Mouse (Mus musculus): ENCODE measurements around the gene Plod1.

Plod1 gene

GRCm38 (mm10) chr4:147903601-147904000 lies 33.0 kb downstream of the Plod1 start:
- in situ Hi-C loops (cut with MboI; ENCODE audit: low pct_unique_long_range_greater_than_20kb in 1 of 2, low sequenced_read_pairs in 2 of 2, unreplicated experiment in 1 of 2): no loop called here

DNA sequence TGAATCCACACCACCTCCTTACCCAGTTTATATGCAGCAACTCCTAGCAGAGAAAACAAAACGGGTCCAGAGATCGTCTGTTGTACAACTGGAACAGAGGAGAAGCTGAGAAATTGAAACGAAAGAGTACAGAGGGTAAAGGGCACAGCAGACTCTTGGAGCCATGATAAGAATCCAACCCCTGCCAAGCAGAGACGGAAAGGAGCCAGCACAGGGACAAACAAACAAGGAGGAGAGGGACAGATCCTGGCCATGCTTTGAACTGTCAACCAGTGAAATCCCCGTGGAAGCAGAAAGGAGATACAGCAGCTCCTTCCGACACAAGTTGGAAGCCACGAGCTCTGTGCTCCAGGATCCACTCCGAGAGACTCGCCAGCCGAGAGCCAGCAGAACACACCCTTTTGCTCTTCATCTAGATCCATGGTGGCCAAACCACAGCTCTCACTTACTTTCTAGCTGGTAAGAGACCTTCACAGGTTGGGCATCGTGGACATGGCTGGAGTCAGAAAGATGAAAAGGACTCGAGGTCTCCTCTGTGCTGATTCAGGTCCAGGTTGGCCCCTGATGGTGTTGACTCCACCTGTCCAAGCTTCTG lies 33.6 kb downstream of the Plod1 start:
- in situ Hi-C loops (cut with MboI; ENCODE audit: low pct_unique_long_range_greater_than_20kb in 1 of 2, low sequenced_read_pairs in 2 of 2, unreplicated experiment in 1 of 2): no loop called here

- in situ Hi-C loops (cut with MboI; ENCODE audit: low pct_unique_long_range_greater_than_20kb in 1 of 2, low sequenced_read_pairs in 2 of 2, unreplicated experiment in 1 of 2): no loop called here
These were observed 36.1 kb downstream of the Plod1 start for GRCm38 (mm10) chr4:147900452-147900851.

DNA sequence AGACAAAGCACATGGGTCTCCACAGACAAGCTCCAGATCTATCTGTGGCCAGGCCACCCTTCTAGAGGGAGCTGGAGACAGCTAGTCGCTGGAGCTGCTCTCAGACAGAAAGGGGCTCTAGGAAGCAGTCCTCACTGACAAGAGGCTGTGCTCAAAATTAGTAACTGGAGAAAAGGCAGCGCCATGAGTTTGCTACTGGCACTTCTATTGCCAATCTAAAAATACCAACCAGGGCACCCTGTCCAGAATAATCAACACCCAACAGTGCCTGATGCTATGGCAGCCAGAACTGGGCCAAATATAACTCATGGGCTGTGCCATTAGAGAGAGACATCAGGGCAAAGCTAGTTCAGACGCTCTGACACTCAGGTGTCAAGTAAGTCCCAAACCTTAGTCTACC lies 39.2 kb downstream of the Plod1 start:
- in situ Hi-C loops (cut with MboI; ENCODE audit: low pct_unique_long_range_greater_than_20kb in 1 of 2, low sequenced_read_pairs in 2 of 2, unreplicated experiment in 1 of 2): no loop called here

GRCm38 (mm10) chr4:147896411-147896810 lies 40.2 kb downstream of the Plod1 start:
- in situ Hi-C loops (cut with MboI; ENCODE audit: low pct_unique_long_range_greater_than_20kb in 1 of 2, low sequenced_read_pairs in 2 of 2, unreplicated experiment in 1 of 2): no loop called here

DNA sequence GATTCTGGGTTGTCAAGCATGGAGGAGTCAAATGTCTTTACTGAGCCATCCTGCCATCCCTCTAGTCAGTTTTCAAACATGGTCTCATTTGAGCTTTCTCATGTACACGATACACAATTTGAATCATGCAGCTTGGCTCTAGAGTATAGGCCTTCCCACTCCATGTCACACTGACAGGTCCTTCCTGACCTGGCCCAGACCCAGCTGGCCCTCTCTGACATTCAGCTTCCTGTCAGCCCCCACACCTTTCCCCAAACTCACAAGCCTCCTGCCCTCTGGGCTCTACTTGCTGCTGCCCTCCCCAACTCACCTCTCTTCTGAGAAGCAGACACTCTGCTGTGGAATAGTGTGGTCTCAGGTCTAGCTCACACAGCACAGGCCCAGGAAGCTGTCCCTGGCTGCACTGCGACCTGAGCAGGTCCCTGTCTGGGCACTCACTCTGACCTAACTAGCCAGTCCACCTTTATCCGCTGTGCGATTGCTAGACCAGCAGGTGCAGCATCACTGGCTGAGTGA lies 40.7 kb downstream of the Plod1 start:
- in situ Hi-C loops (cut with MboI; ENCODE audit: low pct_unique_long_range_greater_than_20kb in 1 of 2, low sequenced_read_pairs in 2 of 2, unreplicated experiment in 1 of 2): no loop called here

DNA sequence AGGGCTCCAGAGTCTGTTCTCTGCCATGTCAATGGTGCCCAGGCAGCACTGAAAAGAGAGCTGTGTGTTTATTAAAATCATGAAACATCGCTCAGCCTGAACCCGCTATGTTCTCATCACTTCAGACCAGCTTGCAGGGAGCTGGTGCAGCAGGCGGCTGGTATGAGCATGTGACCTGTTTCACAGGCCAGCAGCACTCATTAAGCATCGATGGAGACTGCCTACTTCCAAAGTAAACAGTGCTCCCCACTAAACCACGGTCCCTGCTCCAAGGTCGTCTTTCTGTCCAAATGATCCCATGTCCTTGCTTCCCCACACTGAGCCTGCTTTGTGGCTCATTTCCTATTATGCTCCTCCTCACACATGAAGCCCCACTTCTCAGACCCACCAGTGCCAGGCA lies 46.2 kb downstream of the Plod1 start:
- in situ Hi-C loops (cut with MboI; ENCODE audit: low pct_unique_long_range_greater_than_20kb in 1 of 2, low sequenced_read_pairs in 2 of 2, unreplicated experiment in 1 of 2): no loop called here

DNA sequence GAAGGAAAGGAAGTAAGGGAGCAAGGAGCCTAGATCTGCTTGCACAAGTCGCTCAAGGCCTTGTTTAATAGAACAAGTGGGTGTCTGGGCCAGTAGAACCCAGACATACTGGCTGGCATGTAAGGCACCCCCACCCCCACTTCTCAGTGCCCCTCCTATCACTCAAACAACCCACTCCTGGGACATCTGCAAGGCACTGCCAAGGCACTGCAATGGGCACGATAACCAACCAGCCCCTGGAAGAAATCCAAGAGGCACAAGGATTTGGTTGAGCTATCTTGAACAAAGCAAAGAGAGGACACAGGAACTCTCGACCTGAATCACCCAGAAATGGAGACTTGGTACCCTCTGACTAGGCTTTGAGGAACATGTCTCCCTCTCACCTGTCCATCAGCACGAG lies 48.3 kb downstream of the Plod1 start:
- in situ Hi-C loops (cut with MboI; ENCODE audit: low pct_unique_long_range_greater_than_20kb in 1 of 2, low sequenced_read_pairs in 2 of 2, unreplicated experiment in 1 of 2): no loop called here

DNA sequence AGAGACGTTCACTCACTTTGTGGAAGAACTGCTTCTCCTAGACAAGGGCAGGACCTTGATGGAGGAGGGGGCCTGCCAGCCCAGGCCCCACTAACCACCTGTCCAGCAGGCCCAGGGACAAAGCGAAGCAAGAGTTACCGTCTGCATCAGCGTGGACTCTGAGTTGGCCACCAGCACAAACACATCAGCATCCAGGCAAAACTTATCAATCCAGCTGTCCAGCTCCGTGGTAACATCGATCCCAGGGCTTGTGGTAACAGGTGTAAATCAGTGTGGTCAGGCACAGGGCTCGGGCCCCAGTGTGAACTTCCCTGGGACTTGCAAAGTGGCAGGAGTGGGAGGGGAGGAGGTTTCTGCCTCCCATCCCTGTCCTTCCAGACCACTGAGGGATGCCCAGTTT lies 49.3 kb downstream of the Plod1 start:
- in situ Hi-C loops (cut with MboI; ENCODE audit: low pct_unique_long_range_greater_than_20kb in 1 of 2, low sequenced_read_pairs in 2 of 2, unreplicated experiment in 1 of 2): no loop called here

DNA sequence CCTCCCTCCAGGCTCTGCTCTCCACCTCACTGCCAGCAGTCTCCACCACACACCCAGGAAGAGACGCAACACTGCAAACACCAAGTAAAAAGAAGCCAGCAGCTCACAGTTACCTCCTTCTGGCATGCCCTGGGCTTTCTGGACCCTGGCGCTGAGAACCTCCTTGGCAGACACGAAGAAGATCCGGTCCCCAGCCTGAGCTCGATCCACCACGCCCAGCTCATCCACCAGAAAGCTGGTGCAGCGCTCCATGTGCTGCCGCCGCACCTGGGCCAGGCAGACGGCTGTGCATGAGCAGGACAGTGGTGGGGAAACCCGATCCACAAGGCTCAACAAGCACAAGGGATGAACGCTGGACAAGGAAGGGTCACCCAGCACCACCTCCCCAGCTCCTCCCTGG lies 50.4 kb downstream of the Plod1 start:
- in situ Hi-C loops (cut with MboI; ENCODE audit: low pct_unique_long_range_greater_than_20kb in 1 of 2, low sequenced_read_pairs in 2 of 2, unreplicated experiment in 1 of 2): no loop called here

- in situ Hi-C loops (cut with MboI; ENCODE audit: low pct_unique_long_range_greater_than_20kb in 1 of 2, low sequenced_read_pairs in 2 of 2, unreplicated experiment in 1 of 2): no loop called here
These were observed 52.4 kb downstream of the Plod1 start for GRCm38 (mm10) chr4:147884138-147884537.

GRCm38 (mm10) chr4:147883041-147883440 lies 53.5 kb downstream of the Plod1 start:
- in situ Hi-C loops (cut with MboI; ENCODE audit: low pct_unique_long_range_greater_than_20kb in 1 of 2, low sequenced_read_pairs in 2 of 2, unreplicated experiment in 1 of 2): no loop called here

GRCm38 (mm10) chr4:147881792-147882191 lies 54.8 kb downstream of the Plod1 start:
- in situ Hi-C loops (cut with MboI; ENCODE audit: low pct_unique_long_range_greater_than_20kb in 1 of 2, low sequenced_read_pairs in 2 of 2, unreplicated experiment in 1 of 2): no loop called here

- in situ Hi-C loops (cut with MboI; ENCODE audit: low pct_unique_long_range_greater_than_20kb in 1 of 2, low sequenced_read_pairs in 2 of 2, unreplicated experiment in 1 of 2): no loop called here
These were observed 56.7 kb downstream of the Plod1 start for GRCm38 (mm10) chr4:147879865-147880264.

- in situ Hi-C loops (cut with MboI; ENCODE audit: low pct_unique_long_range_greater_than_20kb in 1 of 2, low sequenced_read_pairs in 2 of 2, unreplicated experiment in 1 of 2): no loop called here
These were observed 57.1 kb downstream of the Plod1 start for GRCm38 (mm10) chr4:147879456-147879855.

DNA sequence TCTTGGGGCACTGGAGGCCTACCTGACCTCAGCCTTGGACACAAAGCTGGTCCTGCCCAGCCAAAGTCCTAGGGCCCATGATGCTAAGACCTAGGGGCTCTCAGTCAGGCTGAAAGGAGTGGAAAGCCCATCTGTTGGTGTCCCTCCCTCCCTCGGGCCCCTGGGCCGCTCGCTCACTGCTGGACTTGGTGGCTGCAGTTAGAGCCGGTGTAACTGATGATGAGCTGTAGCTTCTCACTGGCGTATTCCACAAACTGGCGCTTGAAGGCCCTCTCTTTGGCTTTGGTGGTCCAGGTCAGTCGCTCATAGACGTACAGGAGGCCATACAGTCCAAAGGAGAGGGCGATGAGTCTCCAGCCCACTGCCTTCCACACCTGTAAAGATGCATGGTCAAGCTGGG lies 58.0 kb downstream of the Plod1 start:
- in situ Hi-C loops (cut with MboI; ENCODE audit: low pct_unique_long_range_greater_than_20kb in 1 of 2, low sequenced_read_pairs in 2 of 2, unreplicated experiment in 1 of 2): no loop called here

DNA sequence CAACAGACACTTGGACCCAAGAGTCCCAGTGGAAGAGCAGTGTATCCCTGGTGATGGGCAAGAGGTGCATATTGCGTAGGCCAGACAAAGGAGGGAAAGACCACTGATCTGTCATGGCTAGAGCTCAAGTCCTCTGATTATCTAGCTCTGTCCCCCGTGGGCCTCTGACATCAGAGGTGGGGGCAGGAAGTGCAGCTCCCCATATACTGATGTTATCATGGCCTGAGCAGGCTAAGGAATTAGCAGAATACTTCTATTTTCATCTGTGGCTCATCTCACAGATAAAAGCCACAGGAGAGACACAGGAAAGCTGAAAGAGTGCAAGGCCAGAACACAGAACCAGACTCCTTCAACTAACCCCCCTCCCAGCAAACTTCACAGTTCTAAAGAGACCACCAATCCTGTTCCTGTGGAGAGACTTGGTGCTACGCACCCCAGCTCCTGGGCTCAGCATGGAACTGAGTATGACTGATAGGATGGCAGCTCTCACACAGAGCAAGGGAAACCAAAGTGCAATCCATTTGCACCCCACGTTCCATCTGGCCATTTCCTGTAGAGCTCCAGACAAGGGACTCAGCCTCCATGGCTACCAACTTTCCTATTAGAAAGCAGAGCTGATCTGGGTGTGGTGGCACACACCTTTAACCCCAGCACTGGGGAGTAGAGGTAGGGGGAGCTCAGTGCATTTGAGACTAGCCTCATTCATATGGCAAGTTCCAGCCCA lies 60.6 kb downstream of the Plod1 start:
- in situ Hi-C loops (cut with MboI; ENCODE audit: low pct_unique_long_range_greater_than_20kb in 1 of 2, low sequenced_read_pairs in 2 of 2, unreplicated experiment in 1 of 2): no loop called here

GRCm38 (mm10) chr4:147869238-147869637 lies 67.3 kb downstream of the Plod1 start:
- in situ Hi-C loops (cut with MboI; ENCODE audit: low pct_unique_long_range_greater_than_20kb in 1 of 2, low sequenced_read_pairs in 2 of 2, unreplicated experiment in 1 of 2): no loop called here

- in situ Hi-C loops (cut with MboI; ENCODE audit: low pct_unique_long_range_greater_than_20kb in 1 of 2, low sequenced_read_pairs in 2 of 2, unreplicated experiment in 1 of 2): no loop called here
These were observed 68.0 kb downstream of the Plod1 start, which contains the start of the genes Miip and Fv1 for GRCm38 (mm10) chr4:147868450-147869031. Gene Miip (minus strand): TSS chr4:147868816. Gene Fv1 (plus strand): TSS chr4:147868979.
